8 mouse cellular contexts compared by ENCODE assay signal in the genomic region with DNA sequence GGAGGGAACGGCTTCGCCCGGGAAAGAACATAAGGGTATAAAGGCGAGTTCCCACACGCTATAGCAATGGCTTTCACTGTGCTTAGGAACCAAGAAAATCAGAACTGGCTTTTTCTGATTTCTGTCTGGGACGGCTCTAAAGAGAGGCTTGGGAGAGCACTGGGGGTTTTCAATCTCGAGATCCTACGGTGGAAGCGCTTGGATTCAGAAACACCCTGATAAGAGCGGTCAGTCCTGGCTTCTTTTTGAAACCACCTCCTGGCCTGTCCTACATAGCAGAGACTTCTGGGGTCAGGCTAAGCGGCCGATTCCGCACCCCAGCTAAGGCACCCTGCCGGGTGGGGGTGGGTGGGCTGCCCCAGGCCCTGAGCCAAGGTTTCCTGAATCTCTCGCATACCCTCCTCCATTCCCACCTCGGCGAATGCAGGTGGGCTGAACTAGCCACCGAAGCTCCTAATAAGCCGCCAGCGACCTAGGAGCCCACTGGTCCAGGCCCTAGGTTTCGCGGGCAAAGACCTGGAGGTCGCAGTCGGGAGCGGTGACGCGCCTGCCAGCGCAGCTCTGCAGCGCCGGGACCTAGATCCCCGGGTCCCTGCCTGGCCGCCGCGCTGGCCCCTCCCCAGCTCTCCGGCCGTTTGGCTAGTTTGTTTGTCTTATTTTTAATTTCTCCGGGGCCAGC. TPM values are rescaled to one million over a fixed set of nuclear protein-coding genes. Genes with fewer than 3 reads are reported as not detected.
DNase-seq lines count a peak whose midpoint lies in the region; ATAC-seq and TF ChIP-seq lines count a peak whose summit lies in the region.

No protein-coding gene starts in this region.

- TF ChIP-seq POLR2A in kidney, adult 2 months (IDR thresholded peaks at IDR 0.05; ENCODE audit: low read depth, low read length) = peak; percentile 26

- 6% methylated on average over 37 of the region's 37 CpGs for WGBS in kidney, adult 2 months
- WGBS in forebrain, embryonic 16.5 days = 2% methylated on average over 37 of the region's 37 CpGs
- 8% methylated on average over 37 of the region's 37 CpGs for WGBS in liver, embryonic 14.5 days (ENCODE audit: insufficient replicate concordance)
- WGBS in stomach, postnatal 0 days = 9% methylated on average over 37 of the region's 37 CpGs

- peak overlapping the region; percentile 84 for H3K4me3 ChIP-seq in kidney, adult 2 months (ENCODE audit: insufficient read depth, low read depth, low read length)
- H3K4me3 ChIP-seq in G1E (ENCODE audit: low read depth, low read length) = peak overlapping the region; percentile 85
- peak overlapping the region; percentile 91 for H3K4me3 ChIP-seq in forebrain, embryonic 16.5 days (replicated peaks; ENCODE audit: low read length)
- H3K4me3 ChIP-seq in liver, embryonic 14.5 days (ENCODE audit: insufficient read depth in 1 of 2, low read depth in 2 of 2, low read length in 2 of 2) = peak overlapping the region; percentile 91 to 99
- H3K4me3 ChIP-seq in stomach, postnatal 0 days (ENCODE audit: low read depth, low read length) = peak overlapping the region; percentile 94

- H3K36me3 ChIP-seq in kidney, adult 2 months (ENCODE audit: control insufficient read depth, insufficient read depth, low read length) = peaks cover 1% of the 10 kb centered on the region; the same call in 1 of the 2 replicates
- H3K36me3 ChIP-seq in G1E (replicated peaks) = peaks cover 14% of the 10 kb centered on the region
- H3K36me3 ChIP-seq in forebrain, embryonic 16.5 days (ENCODE audit: control insufficient read depth, insufficient read depth) = no peaks in the 10 kb centered on the region
- peaks cover 16% of the 10 kb centered on the region for H3K36me3 ChIP-seq in liver, embryonic 14.5 days (replicated peaks; ENCODE audit: control insufficient read depth, insufficient read depth, low read depth)
- no peaks in the 10 kb centered on the region for H3K36me3 ChIP-seq in stomach, postnatal 0 days (ENCODE audit: control insufficient read depth, insufficient read depth, low read length)

- TF ChIP-seq EP300 in liver, embryonic 14.5 days (IDR thresholded peaks at IDR 0.05; ENCODE audit: low read depth) = no peak
- peak; percentile 38 for TF ChIP-seq EP300 in stomach, postnatal 0 days (optimal IDR thresholded peaks at IDR 0.05)

- ATAC-seq in G1E (ENCODE audit: extremely low read depth, insufficient number of reproducible peaks, low FRiP score, poor library complexity, severe bottlenecking) = no peak
- peak; percentile 64 for ATAC-seq in forebrain, embryonic 16.5 days
- peak; percentile 50 for ATAC-seq in liver, embryonic 14.5 days (ENCODE audit: insufficient read depth)
- no peak for ATAC-seq in stomach, postnatal 0 days (ENCODE audit: low FRiP score, low TSS enrichment)
- no peak; the same call in 1 of the 2 replicates for ATAC-seq in megakaryocyte-erythroid progenitor cell, adult 5-6 weeks (replicated peaks; ENCODE audit: low FRiP score, low TSS enrichment, poor library complexity, severe bottlenecking)

- DNase-seq in kidney, adult 2 months = no peak
- DNase-seq in kidney, postnatal 25 days = no peak
- DNase-seq in G1E (ENCODE audit: low spot score) = no peak
- no peak for DNase-seq in liver, embryonic 14.5 days (ENCODE audit: low read depth in 3 of 3, low spot score in 3 of 3)
- DNase-seq in stomach, postnatal 0 days (ENCODE audit: low spot score) = no peak
- DNase-seq in layer of hippocampus, postnatal 14 days (ENCODE audit: low spot score in 2 of 2) = no peak

- no peaks in the 10 kb centered on the region for H3K27me3 ChIP-seq in kidney, adult 2 months (replicated peaks; ENCODE audit: control insufficient read depth, insufficient read depth, low read length)
- no peaks in the 10 kb centered on the region for H3K27me3 ChIP-seq in G1E (ENCODE audit: insufficient read depth, low read length)
- no peaks in the 10 kb centered on the region for H3K27me3 ChIP-seq in forebrain, embryonic 16.5 days (replicated peaks; ENCODE audit: control insufficient read depth, insufficient read depth, low read length)
- H3K27me3 ChIP-seq in liver, embryonic 14.5 days (ENCODE audit: control insufficient read depth, insufficient read depth, low read length) = no peaks in the 10 kb centered on the region
- no peaks in the 10 kb centered on the region for H3K27me3 ChIP-seq in stomach, postnatal 0 days (ENCODE audit: control insufficient read depth, insufficient read depth, low read length)

- no peaks in the 10 kb centered on the region for H3K9me3 ChIP-seq in G1E (replicated peaks)
- no peaks in the 10 kb centered on the region for H3K9me3 ChIP-seq in forebrain, embryonic 16.5 days (ENCODE audit: control insufficient read depth, low read length)
- H3K9me3 ChIP-seq in liver, embryonic 14.5 days (ENCODE audit: control insufficient read depth, low read length) = no peaks in the 10 kb centered on the region
- no peaks in the 10 kb centered on the region for H3K9me3 ChIP-seq in stomach, postnatal 0 days (ENCODE audit: control insufficient read depth, low read length)

- H3K27ac ChIP-seq in kidney, adult 2 months (ENCODE audit: insufficient read depth, low read depth, low read length) = peak overlapping the region; percentile 98
- peak overlapping the region; percentile 95 for H3K27ac ChIP-seq in forebrain, embryonic 16.5 days (ENCODE audit: low read length)
- peak overlapping the region; percentile 96 for H3K27ac ChIP-seq in liver, embryonic 14.5 days
- H3K27ac ChIP-seq in stomach, postnatal 0 days (replicated peaks) = peak overlapping the region; percentile 97

- H3K9ac ChIP-seq in forebrain, embryonic 16.5 days (replicated peaks; ENCODE audit: low read depth, low read length) = peak overlapping the region; percentile 86
- H3K9ac ChIP-seq in liver, embryonic 14.5 days (replicated peaks) = peak overlapping the region; percentile 94
- peak overlapping the region; percentile 94 for H3K9ac ChIP-seq in stomach, postnatal 0 days (ENCODE audit: low read length)

- H3K4me2 ChIP-seq in forebrain, embryonic 16.5 days (ENCODE audit: low read length) = peak overlapping the region; percentile 94
- H3K4me2 ChIP-seq in liver, embryonic 14.5 days (ENCODE audit: low read depth) = peak overlapping the region; percentile 96
- peak overlapping the region; percentile 99 for H3K4me2 ChIP-seq in stomach, postnatal 0 days (replicated peaks; ENCODE audit: low read depth)

- H3K4me1 ChIP-seq in kidney, adult 2 months (ENCODE audit: control insufficient read depth, insufficient read depth, low read length) = peaks cover 3% of the 10 kb centered on the region; the same call in 1 of the 2 replicates
- H3K4me1 ChIP-seq in G1E (ENCODE audit: insufficient read depth, low read depth, low read length) = peaks cover 57% of the 10 kb centered on the region
- peaks cover 35% of the 10 kb centered on the region for H3K4me1 ChIP-seq in forebrain, embryonic 16.5 days (replicated peaks; ENCODE audit: control insufficient read depth, insufficient read depth, low read length)
- H3K4me1 ChIP-seq in liver, embryonic 14.5 days (replicated peaks; ENCODE audit: control insufficient read depth in 2 of 2, insufficient read depth in 2 of 2, low read length in 1 of 2) = peaks cover 18 to 19% of the 10 kb centered on the region in 2 experiments
- H3K4me1 ChIP-seq in stomach, postnatal 0 days (replicated peaks; ENCODE audit: control insufficient read depth, insufficient read depth) = peaks cover 3% of the 10 kb centered on the region; the same call in 1 of the 2 replicates

- TF ChIP-seq CTCF in kidney, adult 2 months (conservative IDR thresholded peaks at IDR 0.05; ENCODE audit: insufficient read depth, insufficient read length, low read depth, low read length) = no peak
- no peak for TF ChIP-seq CTCF in G1E (IDR thresholded peaks at IDR 0.05; ENCODE audit: low read depth, low read length)
- no peak for TF ChIP-seq CTCF in liver, embryonic 14.5 days (IDR thresholded peaks at IDR 0.05; ENCODE audit: low read depth)
- no peak for TF ChIP-seq CTCF in stomach, postnatal 0 days (IDR thresholded peaks at IDR 0.05; ENCODE audit: low read depth)

RNA-seq across cellular contexts. Expression of a gene that starts 0.6 kb away (rescaled TPM):
- 15.9 and 17.1 TPM in 2 replicates for polyA plus RNA-seq in kidney, adult 2 months (2012; rRNA removed)
- total RNA-seq in G1E (2014; fragmentation: Nextera tagmentation) (88.0 and 88.8 TPM in 2 replicates), G1E (2017) (79.3 and 87.1 TPM in 2 replicates)
- polyA plus RNA-seq in G1E (2012) = 34.6 and 34.8 TPM in 2 replicates
- polyA plus RNA-seq in forebrain, embryonic 16.5 days (2015; fragmentation: Nextera tagmentation; extraction: Ambion mirVana) = 39.4 and 50.8 TPM in 2 replicates
- polyA plus RNA-seq in liver, embryonic 14.5 days (2012; rRNA removed) = 8.4 and 12.2 TPM in 2 replicates
- 11.7 and 12.6 TPM in 2 replicates for polyA plus RNA-seq in liver, embryonic 14.5 days (2014; fragmentation: Nextera tagmentation; extraction: Ambion mirVana)
- 11.7 and 14.4 TPM in 2 replicates for polyA plus RNA-seq in stomach, postnatal 0 days (2015; fragmentation: Nextera tagmentation; extraction: Ambion mirVana)
- total RNA-seq in megakaryocyte-erythroid progenitor cell, adult 5-6 weeks (2014; fragmentation: Nextera tagmentation) = 17.2 and 22.1 TPM in 2 replicates
- total RNA-seq in megakaryocyte-erythroid progenitor cell, adult 5-6 weeks (2017) = 34.9 and 49.3 TPM in 2 replicates
- 10 to 100 TPM; 55.5 to 57.1 TPM for total RNA-seq in layer of hippocampus, postnatal 14 days (2021)

RNA-seq across cellular contexts. Expression of a gene that starts 21.3 kb away (rescaled TPM):
- polyA plus RNA-seq in kidney, adult 2 months (2012; rRNA removed) = 6.4 and 7.9 TPM in 2 replicates
- total RNA-seq in G1E (2014; fragmentation: Nextera tagmentation) (22.5 and 25.0 TPM in 2 replicates), G1E (2017) (11.2 and 11.7 TPM in 2 replicates)
- 2.3 and 3.5 TPM in 2 replicates for polyA plus RNA-seq in G1E (2012)
- polyA plus RNA-seq in forebrain, embryonic 16.5 days (2015; fragmentation: Nextera tagmentation; extraction: Ambion mirVana) = 44.4 and 48.9 TPM in 2 replicates
- 4.4 and 4.7 TPM in 2 replicates for polyA plus RNA-seq in liver, embryonic 14.5 days (2012; rRNA removed)
- 4.4 and 4.9 TPM in 2 replicates for polyA plus RNA-seq in liver, embryonic 14.5 days (2014; fragmentation: Nextera tagmentation; extraction: Ambion mirVana)
- 6.6 and 6.9 TPM in 2 replicates for polyA plus RNA-seq in stomach, postnatal 0 days (2015; fragmentation: Nextera tagmentation; extraction: Ambion mirVana)
- total RNA-seq in megakaryocyte-erythroid progenitor cell, adult 5-6 weeks (2014; fragmentation: Nextera tagmentation) = 6.5 and 6.9 TPM in 2 replicates
- 4.5 and 7.0 TPM in 2 replicates for total RNA-seq in megakaryocyte-erythroid progenitor cell, adult 5-6 weeks (2017)
- total RNA-seq in layer of hippocampus, postnatal 14 days (2021) = 10 to 100 TPM; 24.1 to 24.7 TPM

Comparison
In these comparisons a context has a peak if more than half of its experiments do, and no peak if none do; other contexts are left out.
1. ATAC-seq: peak in forebrain, embryonic 16.5 days (single experiment) and liver, embryonic 14.5 days (single experiment); none in G1E (single experiment), stomach, postnatal 0 days (single experiment) and megakaryocyte-erythroid progenitor cell, adult 5-6 weeks (single experiment).
2. Peak in every context shown above with its lines, with median percentiles within 50 percentile points of each other: H3K27ac ChIP-seq, H3K4me3 ChIP-seq, H3K4me2 ChIP-seq and H3K9ac ChIP-seq.